Mouse (Mus musculus) macrophage (primary cell): ENCODE data around the gene Abce1. TPM values are rescaled to one million over a fixed set of nuclear protein-coding genes. Genes with fewer than 3 reads are reported as not detected.
"Not testable (repeated sequence)": the region's sequence is repeated elsewhere in the genome, so short reads cannot be mapped to it uniquely, and the experiment has no call there.

Source experiments
- H3K27ac ChIP-seq: fragments of 350-480 bp; formaldehyde crosslinking; 2 replicates; pipeline ENCODE4 v1.9.0; 2021
- H3K36me3 ChIP-seq: fragments of 350-480 bp; formaldehyde crosslinking; 2 replicates; pipeline ENCODE4 v1.9.0; 2021; ENCODE audit errors: inconsistent target
- H3K4me3 ChIP-seq: fragments of 350-480 bp; formaldehyde crosslinking; 2 replicates; pipeline ENCODE4 v1.9.0; 2021; ENCODE audit errors: inconsistent target
- H3K79me2 ChIP-seq: fragments of 350-480 bp; formaldehyde crosslinking; 2 replicates; pipeline ENCODE4 v1.9.0; 2021; ENCODE audit errors: inconsistent target
- WGBS: methylation state at CpG from one replicate; pipeline ENCODE4 v1.1.7; 2026; ENCODE audit warnings: inconsistent platforms; ENCODE audit not compliant: missing documents; 5-methylcytosine and 5-hydroxymethylcytosine counted together
- polyA plus RNA-seq: library from polyadenylated mRNA; stranded (reverse); fragments of 250-400 nt; gene quantifications from 3 replicates; pipeline ENCODE4 v1.2.4, GENCODE M21; 2018; ENCODE audit warnings: inconsistent platforms

Abce1 gene
- polyA plus RNA-seq, 1 experiment from 2014 or later, result 63.2 TPM

- Histone ChIP-seq H3K4me3 (peak overlapping the region; percentile 45), H3K27ac (peak overlapping the region; percentile 27; the same call in 1 of the 2 replicates)
- WGBS, result 9% methylated on average over 10 of the region's 10 CpGs
- not testable (repeated sequence) for H3K36me3 ChIP-seq, H3K79me2 ChIP-seq
Observed at GRCm38 (mm10) chr8:79680083-79680482, 31.5 kb downstream of the Abce1 start.

DNA sequence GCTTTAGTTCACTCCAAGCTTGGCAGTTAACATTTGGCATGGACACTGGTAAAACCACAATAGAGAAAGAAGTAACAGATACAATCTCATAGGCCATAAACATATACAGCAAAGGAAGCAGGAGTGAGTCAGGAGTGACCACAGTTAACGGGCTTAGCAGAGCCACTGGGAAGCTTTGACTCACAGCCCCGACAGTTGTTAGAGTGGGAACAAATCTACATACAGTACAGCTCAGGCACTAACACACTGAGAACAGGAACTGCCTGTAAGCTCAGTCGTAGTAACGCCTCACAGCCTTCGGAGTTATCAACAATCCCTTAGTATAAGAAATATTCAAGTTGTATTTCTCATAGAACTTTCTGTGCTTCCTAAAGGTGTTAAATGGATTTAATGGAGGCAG, 32.5 kb downstream of the Abce1 start:
- WGBS, result 4% methylated on average over 5 of the region's 5 CpGs
- peaks cover 10% of the 10 kb centered on the region; the same call in 1 of the 2 replicates for H3K36me3 ChIP-seq
- H3K79me2 ChIP-seq, result no peaks in the 10 kb centered on the region

DNA sequence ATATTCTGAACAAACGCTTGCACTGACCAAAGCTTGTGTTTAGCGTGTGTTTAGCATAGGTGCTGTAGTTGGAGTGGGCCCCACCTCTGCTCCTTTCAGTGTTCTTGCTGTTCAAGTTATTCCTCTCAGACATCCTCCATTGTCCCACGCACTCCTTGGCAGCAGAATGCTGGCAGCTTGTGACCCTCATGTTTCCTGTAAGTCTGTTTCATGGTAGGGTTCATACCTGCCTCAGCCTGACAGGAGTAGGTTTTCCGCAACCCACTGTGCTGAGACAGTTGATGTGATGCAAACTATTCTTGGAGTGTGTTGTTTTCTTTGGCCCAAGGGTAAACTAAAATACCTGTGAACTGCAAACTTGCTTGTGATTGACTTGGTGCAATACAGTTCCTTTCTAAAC, 35.1 kb downstream of the Abce1 start:
- Histone ChIP-seq H3K79me2 (no peaks in the 10 kb centered on the region), H3K27ac (no peak overlapping the region), H3K4me3 (no peak overlapping the region), H3K36me3 (peaks cover 31% of the 10 kb centered on the region; the same call in 1 of the 2 replicates)
- 94% methylated on average over 4 of the region's 4 CpGs for WGBS

More for the DNA sequence above, 32.5 kb downstream of the Abce1 start:
- no peak overlapping the region for H3K4me3 ChIP-seq
- peak overlapping the region; percentile 28; the same call in 1 of the 2 replicates for H3K27ac ChIP-seq

- H3K36me3 ChIP-seq, result peaks cover 60% of the 10 kb centered on the region
- no CpG with 5 or more reads among the region's 4 CpGs for WGBS
- H3K27ac ChIP-seq, H3K4me3 ChIP-seq, H3K79me2 ChIP-seq: not testable (repeated sequence)
Observed at GRCm38 (mm10) chr8:79658715-79659114, 52.8 kb downstream of the Abce1 start.

DNA sequence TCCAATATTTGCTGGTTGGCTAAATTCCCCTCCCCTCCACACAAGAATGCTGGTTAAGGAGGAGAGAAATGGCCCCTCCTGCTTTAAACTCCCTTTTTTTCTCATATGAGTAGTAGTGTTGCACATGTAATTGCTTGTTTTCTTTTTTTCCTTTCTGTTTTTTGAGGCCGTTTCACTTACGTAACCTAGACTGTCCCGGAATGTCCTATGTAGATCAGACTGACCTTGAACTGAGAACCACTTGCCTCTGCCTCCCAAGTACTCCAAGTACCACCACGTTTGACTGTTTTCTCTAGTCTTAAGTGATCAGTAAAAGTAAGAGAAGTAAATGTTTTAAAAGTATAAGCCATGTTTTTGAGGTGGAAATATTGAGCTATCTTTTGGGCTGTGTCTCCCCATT, 57.8 kb downstream of the Abce1 start:
- 84% methylated on average over 4 of the region's 4 CpGs for WGBS
- Histone ChIP-seq H3K36me3 (peaks cover 38% of the 10 kb centered on the region; the same call in 1 of the 2 replicates), H3K27ac (no peak overlapping the region), H3K4me3 (no peak overlapping the region), H3K79me2 (peaks cover 40% of the 10 kb centered on the region)

DNA sequence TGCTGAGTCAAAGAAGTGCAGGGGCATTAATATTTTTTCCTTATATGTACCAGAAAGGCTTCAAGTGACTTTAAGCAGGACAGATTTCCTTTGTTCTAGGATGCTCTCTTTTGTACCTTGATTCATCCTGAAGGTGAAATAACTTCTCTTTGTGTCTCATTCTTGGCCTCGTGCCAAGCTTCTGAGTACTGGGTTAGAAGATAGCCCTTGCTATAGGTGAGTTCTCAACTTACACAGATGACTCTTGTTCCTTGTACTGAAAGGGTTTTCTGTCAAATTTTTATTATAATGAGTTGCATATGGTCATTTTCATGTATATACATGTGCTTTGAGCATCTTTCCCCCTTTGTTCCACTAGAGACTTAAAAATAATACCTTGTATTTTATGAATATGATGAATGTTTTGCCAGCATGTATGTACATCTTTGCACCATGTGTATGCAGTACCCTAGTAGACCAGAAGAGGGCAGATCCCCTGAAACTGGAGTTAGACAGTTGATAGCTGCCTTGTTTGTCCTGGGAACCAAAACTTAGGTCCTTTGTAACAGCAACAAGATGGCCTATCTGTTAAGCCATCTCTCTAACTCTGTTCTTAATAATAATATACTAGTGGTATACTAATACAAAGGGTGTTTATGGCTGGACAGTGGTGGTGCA, 61.3 kb downstream of the Abce1 start:
- H3K36me3 ChIP-seq, result peaks cover 17% of the 10 kb centered on the region; the same call in 1 of the 2 replicates
- peaks cover 68% of the 10 kb centered on the region for H3K79me2 ChIP-seq
- no peak overlapping the region for H3K27ac ChIP-seq
- no peak overlapping the region for H3K4me3 ChIP-seq
- 94% methylated on average over 1 of the region's 1 CpGs for WGBS

DNA sequence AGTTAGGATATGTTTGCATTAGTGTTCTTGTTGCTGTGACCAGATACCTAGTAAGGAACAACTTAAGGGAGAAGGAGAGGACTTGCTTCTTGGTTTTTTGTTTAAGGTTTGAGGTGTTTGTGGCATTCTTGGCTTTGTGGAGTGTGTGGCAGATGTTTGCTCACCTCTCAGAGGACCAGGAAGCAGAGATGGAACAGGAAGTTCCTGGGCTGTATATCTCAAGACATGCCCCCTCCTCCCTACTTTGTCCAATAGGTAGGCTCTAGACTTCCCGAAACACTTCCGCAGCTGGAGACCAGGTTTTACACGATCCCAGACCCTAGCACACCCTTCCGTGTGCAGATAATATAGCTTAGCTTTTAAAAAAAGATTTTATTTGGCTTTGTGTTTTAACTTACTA, 62.0 kb downstream of the Abce1 start:
- H3K36me3 ChIP-seq, result peaks cover 10% of the 10 kb centered on the region; the same call in 1 of the 2 replicates
- no peak overlapping the region for H3K4me3 ChIP-seq
- peaks cover 75% of the 10 kb centered on the region for H3K79me2 ChIP-seq
- 100% methylated on average over 4 of the region's 4 CpGs for WGBS
- no peak overlapping the region for H3K27ac ChIP-seq

DNA sequence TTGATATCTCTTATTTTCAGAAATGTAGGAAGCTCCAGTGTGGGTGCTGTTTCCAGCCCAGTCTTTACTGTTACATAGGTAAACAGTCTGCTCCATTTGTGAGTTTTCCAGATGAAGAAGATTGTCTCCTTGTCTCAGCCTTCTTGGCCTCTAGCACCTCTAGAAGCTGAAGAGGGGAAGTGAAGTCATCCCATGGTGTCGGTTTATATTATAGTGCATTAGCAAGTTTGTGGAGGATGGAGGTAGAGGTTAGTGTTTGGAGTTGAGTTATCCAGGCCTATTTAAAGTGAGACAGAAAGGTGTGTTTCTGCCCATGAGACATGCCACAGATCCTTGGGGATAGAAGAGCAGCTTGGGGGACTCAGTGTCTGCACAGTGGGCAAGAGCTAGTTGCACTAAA, 70.4 kb downstream of the Abce1 start:
- Histone ChIP-seq H3K36me3 (no peaks in the 10 kb centered on the region), H3K27ac (no peak overlapping the region), H3K4me3 (peak overlapping the region; percentile 69; the same call in 1 of the 2 replicates), H3K79me2 (peaks cover 61% of the 10 kb centered on the region)
- WGBS, result 0% methylated on average over 1 of the region's 1 CpGs

- Histone ChIP-seq H3K36me3 (no peaks in the 10 kb centered on the region), H3K27ac (peak within 1 kb of the TSS; percentile 62), H3K79me2 (peaks cover 48% of the 10 kb centered on the region), H3K4me3 (peak within 1 kb of the TSS; percentile 69)
- WGBS, result under 1% methylated on average over 93 of the region's 103 CpGs
Observed at GRCm38 (mm10) chr8:79639586-79640451, 71.7 kb downstream of the Abce1 start, which contains the start of gene Otud4. Otud4 (plus strand) TSS chr8:79639618.

DNA sequence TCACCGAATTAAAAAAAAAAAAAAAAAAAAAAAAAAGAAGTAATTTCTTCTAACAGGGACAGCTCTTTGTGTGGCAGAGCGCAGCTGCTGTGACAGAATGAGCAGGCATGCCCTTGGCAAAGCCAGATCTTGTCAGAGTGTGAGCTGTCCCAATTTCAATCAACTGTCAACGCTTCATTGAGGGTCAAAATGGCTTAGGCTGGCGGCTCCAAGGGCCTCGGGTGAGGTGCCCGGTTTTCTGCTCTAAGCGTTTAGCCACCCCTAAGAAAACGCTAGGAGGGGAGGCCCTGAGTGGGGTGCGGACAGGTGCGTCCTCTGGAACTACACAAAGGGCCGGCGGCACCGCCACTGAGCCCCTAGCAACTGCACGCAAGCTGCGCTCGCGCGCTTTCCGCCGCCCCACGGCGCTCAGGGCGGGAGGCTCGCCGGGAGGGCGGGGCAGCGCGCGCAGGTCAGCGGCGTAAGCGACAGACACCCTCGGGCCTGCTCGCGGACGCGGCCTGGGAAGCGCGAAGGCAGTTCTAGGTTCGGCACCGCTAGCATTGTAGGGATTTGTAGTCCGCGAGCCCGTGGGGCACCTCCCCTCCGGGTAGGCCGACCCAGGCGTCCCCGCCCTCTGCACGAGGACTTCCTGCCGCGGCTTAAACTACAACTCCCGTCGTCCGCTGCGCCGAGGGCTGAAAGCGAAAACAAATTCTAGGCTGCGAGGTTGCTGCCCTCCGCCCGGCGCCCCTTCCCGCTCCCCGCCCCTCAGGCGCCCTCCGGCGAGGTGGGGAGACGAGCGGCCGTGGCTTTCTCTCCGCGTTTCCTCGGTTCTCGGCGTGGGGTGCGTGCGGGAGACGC, 72.6 kb downstream of the Abce1 start:
- H3K27ac ChIP-seq, result peak overlapping the region; percentile 62
- H3K4me3 ChIP-seq, result peak overlapping the region; percentile 64
- H3K36me3 ChIP-seq, result no peaks in the 10 kb centered on the region
- peaks cover 39% of the 10 kb centered on the region for H3K79me2 ChIP-seq
- under 1% methylated on average over 73 of the region's 77 CpGs for WGBS

DNA sequence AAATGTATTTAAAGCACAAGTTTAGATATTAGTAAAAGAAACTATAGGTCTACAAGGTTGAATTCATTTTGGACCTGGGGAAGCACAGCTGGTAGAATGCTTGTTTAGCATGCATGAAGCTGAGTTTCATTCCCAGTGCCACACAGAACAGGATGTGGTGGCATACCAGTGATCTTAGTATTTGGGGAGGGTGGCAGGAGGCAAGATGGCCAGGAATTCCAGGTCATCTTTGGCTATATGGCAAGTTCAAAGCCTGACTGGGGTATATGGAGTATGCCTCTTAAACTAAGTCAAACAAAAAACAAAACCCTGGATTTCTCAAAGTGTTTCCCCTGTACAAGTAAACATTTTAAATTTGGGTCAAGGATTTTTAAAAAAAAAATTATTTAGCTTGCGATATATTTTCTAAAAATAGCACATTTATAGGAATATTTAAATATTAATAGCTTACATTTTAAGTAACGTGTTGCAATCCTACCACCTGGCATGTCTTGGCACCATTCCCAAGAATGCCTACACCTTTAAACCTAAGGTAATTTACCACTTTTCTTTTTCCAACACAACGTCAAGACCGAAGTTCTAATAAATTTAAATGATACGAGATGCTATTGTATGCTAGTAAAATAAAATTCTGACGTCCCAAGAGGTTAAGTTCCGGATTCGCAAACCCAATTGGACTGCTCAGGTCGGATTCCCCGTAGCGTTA, 73.4 kb downstream of the Abce1 start:
- 2% methylated on average over 9 of the region's 11 CpGs for WGBS

GRCm38 (mm10) chr8:79637237-79637636, 74.3 kb downstream of the Abce1 start:
- no peak overlapping the region for H3K27ac ChIP-seq
- WGBS, result 33% methylated on average over 3 of the region's 3 CpGs

More for the DNA sequence above, 73.4 kb downstream of the Abce1 start:
- Histone ChIP-seq H3K4me3 (peak overlapping the region; percentile 64), H3K27ac (peak overlapping the region; percentile 62), H3K79me2 (peaks cover 32% of the 10 kb centered on the region), H3K36me3 (no peaks in the 10 kb centered on the region)

DNA sequence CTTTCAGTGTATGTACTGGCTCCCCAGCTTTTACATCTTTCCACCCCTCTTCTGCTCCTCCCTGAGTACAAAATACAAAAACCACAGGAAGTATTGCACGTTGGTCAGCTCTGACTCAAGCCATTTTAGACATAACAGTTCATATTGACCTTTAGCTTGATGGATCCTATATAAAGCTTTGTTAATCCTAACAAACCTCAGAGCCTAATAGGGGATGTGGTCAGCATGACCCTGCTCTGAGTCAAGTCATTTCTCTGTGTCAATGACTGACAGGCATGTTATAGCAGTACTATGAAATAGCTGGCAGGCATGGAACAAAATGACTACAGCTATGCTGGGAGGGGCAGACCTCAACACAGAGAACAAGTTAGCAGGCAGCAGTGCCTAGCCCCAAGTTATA, 75.4 kb downstream of the Abce1 start:
- Histone ChIP-seq H3K36me3 (no peaks in the 10 kb centered on the region), H3K4me3 (no peak overlapping the region), H3K27ac (no peak overlapping the region), H3K79me2 (peaks cover 12% of the 10 kb centered on the region)
- 19% methylated on average over 1 of the region's 1 CpGs for WGBS

More at GRCm38 (mm10) chr8:79637237-79637636, 74.3 kb downstream of the Abce1 start:
- no peaks in the 10 kb centered on the region for H3K36me3 ChIP-seq
- no peak overlapping the region for H3K4me3 ChIP-seq
- peaks cover 22% of the 10 kb centered on the region for H3K79me2 ChIP-seq

- peaks cover 5% of the 10 kb centered on the region for H3K79me2 ChIP-seq
- 82% methylated on average over 1 of the region's 1 CpGs for WGBS
- H3K27ac ChIP-seq, result no peak overlapping the region
Observed at GRCm38 (mm10) chr8:79635491-79635890, 76.0 kb downstream of the Abce1 start.

More at GRCm38 (mm10) chr8:79635491-79635890, 76.0 kb downstream of the Abce1 start:
- Histone ChIP-seq H3K4me3 (no peak overlapping the region), H3K36me3 (no peaks in the 10 kb centered on the region)
